Mouse (Mus musculus) embryonic facial prominence, embryonic 14.5 days (tissue): ENCODE measurements around the gene Castor1. TPM values are rescaled to one million over a fixed set of nuclear protein-coding genes. Genes with fewer than 3 reads are reported as not detected.

Experiments used
- ATAC-seq: fragments of 200-750 bp; cut with Nextera tagmentation; 2 replicates; pipeline ENCODE4 v1.8.0; 2017; ENCODE audit warnings: low read depth, moderate number of reproducible peaks, moderate TSS enrichment
- DNase-seq: peaks from one replicate; pipeline ENCODE4 v3.0.0-alpha.2; 2015; ENCODE audit warnings: low spot score
- H3K27ac ChIP-seq: fragments of 300-500 bp; sonication (generic); replicated peaks from 2 replicates; pipeline ENCODE4 v1.5.1; 2014; ENCODE audit warnings: low read depth, mild to moderate bottlenecking, low read length, moderate library complexity
- H3K27me3 ChIP-seq: fragments of 300-500 bp; sonication (generic); replicated peaks from 2 replicates; pipeline ENCODE4 v1.6.1; 2014; ENCODE audit warnings: low read length; ENCODE audit not compliant: control insufficient read depth, insufficient read depth
- H3K36me3 ChIP-seq: fragments of 300-500 bp; sonication (generic); 2 replicates; pipeline ENCODE4 v1.6.1; 2014; ENCODE audit warnings: low read length, mixed read lengths; ENCODE audit not compliant: control insufficient read depth, insufficient read depth
- H3K4me1 ChIP-seq: fragments of 300-500 bp; sonication (generic); 2 replicates; pipeline ENCODE4 v1.6.1; 2014; ENCODE audit warnings: antibody characterized with exemption, low read length; ENCODE audit not compliant: control insufficient read depth, insufficient read depth
- H3K4me2 ChIP-seq: fragments of 300-500 bp; sonication (generic); 2 replicates; pipeline ENCODE4 v1.6.1; 2014; ENCODE audit warnings: low read depth, mild to moderate bottlenecking, low read length, moderate library complexity, mixed read lengths
- H3K4me3 ChIP-seq: fragments of 300-500 bp; sonication (generic); 2 replicates; pipeline ENCODE4 v1.5.1; 2014; ENCODE audit warnings: low read depth, mild to moderate bottlenecking, low read length
- H3K9ac ChIP-seq: fragments of 300-500 bp; sonication (generic); 2 replicates; pipeline ENCODE4 v1.6.1; 2014; ENCODE audit warnings: low read depth, mild to moderate bottlenecking, low read length, moderate library complexity, mixed read lengths
- H3K9me3 ChIP-seq: fragments of 300-500 bp; sonication (generic); 2 replicates; pipeline ENCODE4 v1.6.1; 2016; ENCODE audit warnings: low read length; ENCODE audit not compliant: control insufficient read depth
- WGBS: fragments of 180-500 bp; shearing (Covaris S2); extraction: QIAGEN DNeasy Blood & Tissue Kit; methylation state at CpG from one replicate; pipeline ENCODE4 v1.1.7; 2014; 5-methylcytosine and 5-hydroxymethylcytosine counted together
- polyA plus RNA-seq: library from polyadenylated mRNA; unstranded; fragments of >200 nt; fragmentation: Nextera tagmentation; extraction: Ambion mirVana; gene quantifications from 2 replicates; pipeline ENCODE4 v1.2.1, GENCODE M21; 2014

Castor1 gene
- polyA plus RNA-seq, 1 experiment from 2014 or later: 11.5 TPM

GRCm38 (mm10) chr11:4187318-4187700 lies 30.7 kb upstream of the Castor1 start:
- Histone ChIP-seq H3K4me2 (peak overlapping the region; percentile 92), H3K4me3 (peak overlapping the region; percentile 88), H3K27me3 (no peaks in the 10 kb centered on the region), H3K36me3 (peaks cover 13% of the 10 kb centered on the region; the same call in 1 of the 2 replicates), H3K9me3 (no peaks in the 10 kb centered on the region), H3K9ac (peak overlapping the region; percentile 89), H3K27ac (no peak overlapping the region), H3K4me1 (peaks cover 39% of the 10 kb centered on the region)
- no peak for DNase-seq
- WGBS: 18% methylated on average over 9 of the region's 9 CpGs
- no peak; the same call in 1 of the 2 replicates for ATAC-seq

GRCm38 (mm10) chr11:4189182-4189581 lies 28.8 kb upstream of the Castor1 start:
- Histone ChIP-seq H3K4me3 (no peak overlapping the region), H3K27me3 (no peaks in the 10 kb centered on the region), H3K27ac (no peak overlapping the region), H3K4me2 (0 out of 2 replicates have a peak overlapping the region, but pooled peaks have one; percentile 1), H3K9ac (no peak overlapping the region), H3K4me1 (peaks cover 48% of the 10 kb centered on the region), H3K9me3 (no peaks in the 10 kb centered on the region), H3K36me3 (no peaks in the 10 kb centered on the region)
- WGBS: 86% methylated on average over 6 of the region's 6 CpGs
- DNase-seq: no peak
- no peak for ATAC-seq

- Histone ChIP-seq H3K4me1 (peaks cover 48% of the 10 kb centered on the region), H3K4me2 (no peak overlapping the region), H3K27ac (peak overlapping the region; percentile 13; the same call in 1 of the 2 replicates), H3K4me3 (no peak overlapping the region), H3K9ac (no peak overlapping the region), H3K27me3 (no peaks in the 10 kb centered on the region), H3K9me3 (no peaks in the 10 kb centered on the region), H3K36me3 (no peaks in the 10 kb centered on the region)
- DNase-seq (peak; percentile 37), ATAC-seq (no peak)
- 55% methylated on average over 3 of the region's 3 CpGs for WGBS
These were observed 27.3 kb upstream of the Castor1 start for GRCm38 (mm10) chr11:4190677-4191076.

- H3K27ac ChIP-seq: peak overlapping the region; percentile 77
- DNase-seq (peak; percentile 32), ATAC-seq (no peak)
- peaks cover 41% of the 10 kb centered on the region for H3K4me1 ChIP-seq
- H3K4me3 ChIP-seq: no peak overlapping the region
- H3K36me3 ChIP-seq: no peaks in the 10 kb centered on the region
- no peak overlapping the region for H3K9ac ChIP-seq
- H3K9me3 ChIP-seq: no peaks in the 10 kb centered on the region
- H3K27me3 ChIP-seq: no peaks in the 10 kb centered on the region
- 63% methylated on average over 3 of the region's 3 CpGs for WGBS
- no peak overlapping the region for H3K4me2 ChIP-seq
These were observed 25.3 kb upstream of the Castor1 start for GRCm38 (mm10) chr11:4192757-4193156.

- Histone ChIP-seq H3K9ac (no peak overlapping the region), H3K4me1 (peaks cover 36% of the 10 kb centered on the region), H3K27ac (no peak overlapping the region), H3K9me3 (no peaks in the 10 kb centered on the region), H3K27me3 (no peaks in the 10 kb centered on the region), H3K36me3 (no peaks in the 10 kb centered on the region), H3K4me3 (no peak overlapping the region), H3K4me2 (no peak overlapping the region)
- no peak for ATAC-seq
- DNase-seq: no peak
These were observed 24.6 kb upstream of the Castor1 start for GRCm38 (mm10) chr11:4193420-4193819.

GRCm38 (mm10) chr11:4195597-4196031 lies 22.4 kb upstream of the Castor1 start:
- Histone ChIP-seq H3K27ac (no peak overlapping the region), H3K4me2 (no peak overlapping the region), H3K4me1 (peaks cover 33% of the 10 kb centered on the region), H3K4me3 (no peak overlapping the region), H3K9me3 (no peaks in the 10 kb centered on the region), H3K27me3 (no peaks in the 10 kb centered on the region), H3K36me3 (no peaks in the 10 kb centered on the region), H3K9ac (no peak overlapping the region)
- DNase-seq: no peak
- ATAC-seq: no peak
- 78% methylated on average over 3 of the region's 3 CpGs for WGBS

GRCm38 (mm10) chr11:4196636-4197035 lies 21.4 kb upstream of the Castor1 start:
- no peak for DNase-seq

GRCm38 (mm10) chr11:4197691-4198090 lies 20.3 kb upstream of the Castor1 start:
- Histone ChIP-seq H3K4me2 (no peak overlapping the region), H3K27me3 (no peaks in the 10 kb centered on the region), H3K9me3 (no peaks in the 10 kb centered on the region), H3K4me1 (peaks cover 15% of the 10 kb centered on the region), H3K4me3 (no peak overlapping the region), H3K36me3 (0 out of 2 replicates have a peak, but pooled peaks cover 6% of the 10 kb centered on the region), H3K9ac (no peak overlapping the region), H3K27ac (no peak overlapping the region; the same call in 1 of the 2 replicates)
- WGBS: 74% methylated on average over 1 of the region's 1 CpGs
- no peak for DNase-seq
- ATAC-seq: no peak

More at GRCm38 (mm10) chr11:4196636-4197035, 21.4 kb upstream of the Castor1 start:
- WGBS: 63% methylated on average over 8 of the region's 8 CpGs
- 0 out of 2 replicates have a peak, but pooled peaks have one; percentile 46 for ATAC-seq
- Histone ChIP-seq H3K36me3 (no peaks in the 10 kb centered on the region), H3K4me3 (no peak overlapping the region), H3K9me3 (no peaks in the 10 kb centered on the region), H3K27ac (no peak overlapping the region; the same call in 1 of the 2 replicates), H3K27me3 (no peaks in the 10 kb centered on the region), H3K4me2 (no peak overlapping the region), H3K4me1 (peaks cover 24% of the 10 kb centered on the region), H3K9ac (no peak overlapping the region)

GRCm38 (mm10) chr11:4201981-4202700 lies 15.9 kb upstream of the Castor1 start:
- DNase-seq: no peak
- ATAC-seq: no peak
- 69% methylated on average over 11 of the region's 11 CpGs for WGBS

More at GRCm38 (mm10) chr11:4201981-4202700, 15.9 kb upstream of the Castor1 start:
- no peak overlapping the region for H3K4me3 ChIP-seq
- peaks cover 9% of the 10 kb centered on the region; the same call in 1 of the 2 replicates for H3K4me1 ChIP-seq
- H3K36me3 ChIP-seq: peaks cover 10% of the 10 kb centered on the region; the same call in 1 of the 2 replicates
- H3K27me3 ChIP-seq: no peaks in the 10 kb centered on the region
- H3K27ac ChIP-seq: no peak overlapping the region
- no peaks in the 10 kb centered on the region for H3K9me3 ChIP-seq
- no peak overlapping the region for H3K4me2 ChIP-seq
- no peak overlapping the region for H3K9ac ChIP-seq
